Mouse (Mus musculus): ENCODE results near the gene Tshz3. TPM values are rescaled to one million over a fixed set of nuclear protein-coding genes. Genes with fewer than 3 reads are reported as not detected.

The Tshz3 gene
- polyA plus RNA-seq, 1 experiment from 2014 or later = 4.1 TPM

- H3K4me2 ChIP-seq (replicated peaks; ENCODE audit: low read depth, low read length) = no peak overlapping the region
These were observed 12.1 kb downstream of the Tshz3 start for GRCm38 (mm10) chr7:36709974-36710373.

GRCm38 (mm10) chr7:36710387-36710786 lies 12.5 kb downstream of the Tshz3 start:
- DNase-seq (ENCODE audit: low spot score) = no peak
- H3K27ac ChIP-seq (ENCODE audit: low read length) = no peak overlapping the region
- H3K4me2 ChIP-seq (replicated peaks; ENCODE audit: low read depth, low read length) = no peak overlapping the region
- no peak overlapping the region for H3K4me3 ChIP-seq (ENCODE audit: low read depth, low read length)
- ATAC-seq = no peak
- 56% methylated on average over 6 of the region's 6 CpGs for WGBS
- H3K27me3 ChIP-seq (replicated peaks; ENCODE audit: insufficient read depth, low read length) = no peaks in the 10 kb centered on the region
- H3K9ac ChIP-seq (replicated peaks; ENCODE audit: low read depth) = no peak overlapping the region
- TF ChIP-seq EP300 (IDR thresholded peaks at IDR 0.05) (no peak), CTCF (IDR thresholded peaks at IDR 0.05) (no peak)
- H3K9me3 ChIP-seq (ENCODE audit: low read length) = no peaks in the 10 kb centered on the region
- H3K36me3 ChIP-seq (ENCODE audit: insufficient read depth, low read length) = no peaks in the 10 kb centered on the region
- H3K4me1 ChIP-seq (ENCODE audit: insufficient read depth, low read depth, low read length) = peaks cover 2% of the 10 kb centered on the region; the same call in 1 of the 2 replicates

More at GRCm38 (mm10) chr7:36709974-36710373, 12.1 kb downstream of the Tshz3 start:
- Histone ChIP-seq H3K9ac (replicated peaks; ENCODE audit: low read depth) (no peak overlapping the region), H3K27me3 (replicated peaks; ENCODE audit: insufficient read depth, low read length) (no peaks in the 10 kb centered on the region), H3K4me1 (ENCODE audit: insufficient read depth, low read depth, low read length) (peaks cover 2% of the 10 kb centered on the region; the same call in 1 of the 2 replicates), H3K27ac (ENCODE audit: low read length) (no peak overlapping the region), H3K9me3 (ENCODE audit: low read length) (no peaks in the 10 kb centered on the region), H3K36me3 (ENCODE audit: insufficient read depth, low read length) (no peaks in the 10 kb centered on the region), H3K4me3 (ENCODE audit: low read depth, low read length) (no peak overlapping the region)
- WGBS = 38% methylated on average over 12 of the region's 12 CpGs
- no peak for ATAC-seq
- no peak for DNase-seq (ENCODE audit: low spot score)
- TF ChIP-seq CTCF (IDR thresholded peaks at IDR 0.05) = no peak
- no peak for TF ChIP-seq EP300 (IDR thresholded peaks at IDR 0.05)

GRCm38 (mm10) chr7:36711766-36712165 lies 13.8 kb downstream of the Tshz3 start:
- no peaks in the 10 kb centered on the region for H3K27me3 ChIP-seq (replicated peaks; ENCODE audit: insufficient read depth, low read length)
- ATAC-seq (no peak), DNase-seq (ENCODE audit: low spot score) (no peak)
- H3K9ac ChIP-seq (replicated peaks; ENCODE audit: low read depth) = no peak overlapping the region
- no peak overlapping the region for H3K4me2 ChIP-seq (replicated peaks; ENCODE audit: low read depth, low read length)
- no peaks in the 10 kb centered on the region for H3K9me3 ChIP-seq (ENCODE audit: low read length)
- WGBS = 54% methylated on average over 2 of the region's 2 CpGs
- peaks cover 2% of the 10 kb centered on the region; the same call in 1 of the 2 replicates for H3K4me1 ChIP-seq (ENCODE audit: insufficient read depth, low read depth, low read length)
- H3K36me3 ChIP-seq (ENCODE audit: insufficient read depth, low read length) = no peaks in the 10 kb centered on the region
- no peak overlapping the region for H3K27ac ChIP-seq (ENCODE audit: low read length)
- H3K4me3 ChIP-seq (ENCODE audit: low read depth, low read length) = no peak overlapping the region
- TF ChIP-seq EP300 (IDR thresholded peaks at IDR 0.05) = no peak
- TF ChIP-seq CTCF (IDR thresholded peaks at IDR 0.05) = peak; percentile 41

- Histone ChIP-seq H3K4me2 (replicated peaks; ENCODE audit: low read depth, low read length) (no peak overlapping the region), H3K9ac (replicated peaks; ENCODE audit: low read depth) (no peak overlapping the region), H3K36me3 (ENCODE audit: insufficient read depth, low read length) (no peaks in the 10 kb centered on the region), H3K27me3 (replicated peaks; ENCODE audit: insufficient read depth, low read length) (no peaks in the 10 kb centered on the region), H3K4me1 (ENCODE audit: insufficient read depth, low read depth, low read length) (0 out of 2 replicates have a peak, but pooled peaks cover 2% of the 10 kb centered on the region), H3K27ac (ENCODE audit: low read length) (no peak overlapping the region), H3K9me3 (ENCODE audit: low read length) (no peaks in the 10 kb centered on the region), H3K4me3 (ENCODE audit: low read depth, low read length) (no peak overlapping the region)
- TF ChIP-seq EP300 (IDR thresholded peaks at IDR 0.05) = no peak
- TF ChIP-seq CTCF (IDR thresholded peaks at IDR 0.05) = no peak
- DNase-seq (ENCODE audit: low spot score) = no peak
- WGBS = 76% methylated on average over 7 of the region's 7 CpGs
- no peak for ATAC-seq
These were observed 16.4 kb downstream of the Tshz3 start for GRCm38 (mm10) chr7:36714323-36714722.

- H3K27ac ChIP-seq (ENCODE audit: low read length) = no peak overlapping the region
- no peaks in the 10 kb centered on the region for H3K27me3 ChIP-seq (replicated peaks; ENCODE audit: insufficient read depth, low read length)
- peak; percentile 34 for TF ChIP-seq CTCF (IDR thresholded peaks at IDR 0.05)
- TF ChIP-seq EP300 (IDR thresholded peaks at IDR 0.05) = no peak
- H3K9me3 ChIP-seq (ENCODE audit: low read length) = no peaks in the 10 kb centered on the region
- 0 out of 2 replicates have a peak, but pooled peaks cover 5% of the 10 kb centered on the region for H3K4me1 ChIP-seq (ENCODE audit: insufficient read depth, low read depth, low read length)
- H3K36me3 ChIP-seq (ENCODE audit: insufficient read depth, low read length) = no peaks in the 10 kb centered on the region
- no peak for ATAC-seq
- H3K9ac ChIP-seq (replicated peaks; ENCODE audit: low read depth) = no peak overlapping the region
- no peak overlapping the region for H3K4me3 ChIP-seq (ENCODE audit: low read depth, low read length)
- no peak overlapping the region for H3K4me2 ChIP-seq (replicated peaks; ENCODE audit: low read depth, low read length)
- DNase-seq (ENCODE audit: low spot score) = no peak
- WGBS = 44% methylated on average over 6 of the region's 6 CpGs
These were observed 19.3 kb downstream of the Tshz3 start for GRCm38 (mm10) chr7:36717192-36717591.

- DNase-seq (ENCODE audit: low spot score) (peak; percentile 26), ATAC-seq (peak; percentile 55)
- TF ChIP-seq EP300 (IDR thresholded peaks at IDR 0.05) (no peak), CTCF (IDR thresholded peaks at IDR 0.05) (no peak)
- no peak overlapping the region for H3K27ac ChIP-seq (ENCODE audit: low read length)
- H3K9ac ChIP-seq (replicated peaks; ENCODE audit: low read depth) = no peak overlapping the region
- H3K27me3 ChIP-seq (replicated peaks; ENCODE audit: insufficient read depth, low read length) = no peaks in the 10 kb centered on the region
- H3K9me3 ChIP-seq (ENCODE audit: low read length) = no peaks in the 10 kb centered on the region
- H3K4me3 ChIP-seq (ENCODE audit: low read depth, low read length) = no peak overlapping the region
- H3K4me1 ChIP-seq (ENCODE audit: insufficient read depth, low read depth, low read length) = 0 out of 2 replicates have a peak, but pooled peaks cover 5% of the 10 kb centered on the region
- WGBS = 46% methylated on average over 9 of the region's 9 CpGs
- no peak overlapping the region for H3K4me2 ChIP-seq (replicated peaks; ENCODE audit: low read depth, low read length)
- H3K36me3 ChIP-seq (ENCODE audit: insufficient read depth, low read length) = no peaks in the 10 kb centered on the region
These were observed 22.9 kb downstream of the Tshz3 start for GRCm38 (mm10) chr7:36720830-36721229.

Measured in lung, postnatal 0 days (tissue).